Mouse (Mus musculus): ENCODE measurements around the gene Zfand3.

Zfand3 gene

GRCm38 (mm10) chr17:30051523-30052346 lies 47.2 kb downstream of the Zfand3 start:
- DNase-seq (ENCODE audit: low spot score in 2 of 2): no peak

- no peak for DNase-seq (ENCODE audit: low spot score in 2 of 2)
Measured at GRCm38 (mm10) chr17:30052347-30052742, 47.8 kb downstream of the Zfand3 start.

DNA sequence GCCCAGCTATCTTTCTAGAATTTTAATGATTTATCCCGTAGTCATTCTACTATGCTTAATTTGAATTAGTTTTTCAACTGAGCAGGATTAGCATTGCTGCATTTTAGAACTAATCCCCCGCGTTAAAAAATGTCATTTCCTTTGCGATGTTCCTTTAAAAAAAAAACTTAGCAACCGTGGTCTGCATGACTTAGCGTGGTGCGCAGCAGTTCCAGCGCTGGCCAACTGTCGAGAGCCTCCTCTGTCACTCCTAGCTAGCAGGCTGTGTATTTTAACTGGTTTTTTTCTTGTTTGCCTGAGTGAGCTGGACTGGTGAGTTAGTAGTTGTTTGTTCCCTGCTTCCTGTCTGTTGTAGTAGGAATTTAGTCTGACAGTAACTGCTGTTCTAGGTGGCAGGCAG lies 48.9 kb downstream of the Zfand3 start:
- DNase-seq (ENCODE audit: low spot score in 2 of 2): no peak

- DNase-seq (ENCODE audit: low spot score in 2 of 2): no peak
Measured at GRCm38 (mm10) chr17:30053871-30054270, 49.3 kb downstream of the Zfand3 start.

DNA sequence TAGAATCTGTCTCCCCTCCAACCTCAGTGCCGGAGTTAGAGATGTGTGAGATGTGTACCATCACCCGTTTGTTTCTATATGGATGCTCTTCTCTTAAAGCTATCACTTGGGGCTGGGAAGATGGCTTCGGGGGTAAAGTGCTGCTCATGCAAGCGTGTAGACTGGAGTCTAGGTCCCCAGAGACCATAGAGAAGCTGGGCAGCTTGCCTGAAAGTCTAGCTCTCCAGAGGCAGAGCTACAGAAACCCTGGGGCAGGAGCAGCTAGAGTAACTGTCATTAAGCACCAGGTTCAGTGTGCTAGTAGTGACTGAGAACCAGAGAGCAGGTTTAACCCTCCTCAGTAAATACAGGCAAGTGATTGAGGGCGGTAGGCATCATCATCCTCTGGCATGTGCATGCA lies 51.7 kb downstream of the Zfand3 start:
- DNase-seq (ENCODE audit: low spot score in 2 of 2): no peak

- no peak for DNase-seq (ENCODE audit: low spot score in 2 of 2)
Measured at GRCm38 (mm10) chr17:30058594-30058993, 54.1 kb downstream of the Zfand3 start.

DNA sequence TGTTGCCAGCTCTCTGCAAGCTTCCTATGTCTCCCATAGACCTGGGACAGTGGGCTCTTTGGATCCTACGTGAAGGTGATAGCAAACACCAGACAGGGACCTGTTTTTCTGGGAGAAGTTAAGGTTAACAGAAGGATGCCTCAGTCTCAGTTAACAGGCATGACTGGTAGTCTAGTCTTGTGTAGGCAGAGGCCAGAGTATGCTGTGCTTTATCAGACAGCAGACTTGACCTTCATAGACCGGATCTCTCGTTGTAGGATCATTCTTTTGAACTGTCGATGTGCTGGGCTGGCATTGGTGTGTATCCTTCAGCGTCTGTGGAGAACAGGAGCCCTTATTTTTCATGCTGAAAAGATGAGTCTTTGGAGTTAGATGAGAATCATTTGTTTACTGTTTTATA lies 54.5 kb downstream of the Zfand3 start:
- no peak for DNase-seq (ENCODE audit: low spot score in 2 of 2)

GRCm38 (mm10) chr17:30061100-30061837 lies 56.7 kb downstream of the Zfand3 start:
- DNase-seq (ENCODE audit: low spot score in 2 of 2): no peak

GRCm38 (mm10) chr17:30063849-30064248 lies 59.3 kb downstream of the Zfand3 start:
- no peak for DNase-seq (ENCODE audit: low spot score in 2 of 2)

GRCm38 (mm10) chr17:30064746-30065145 lies 60.2 kb downstream of the Zfand3 start:
- DNase-seq (ENCODE audit: low spot score in 2 of 2): no peak

DNA sequence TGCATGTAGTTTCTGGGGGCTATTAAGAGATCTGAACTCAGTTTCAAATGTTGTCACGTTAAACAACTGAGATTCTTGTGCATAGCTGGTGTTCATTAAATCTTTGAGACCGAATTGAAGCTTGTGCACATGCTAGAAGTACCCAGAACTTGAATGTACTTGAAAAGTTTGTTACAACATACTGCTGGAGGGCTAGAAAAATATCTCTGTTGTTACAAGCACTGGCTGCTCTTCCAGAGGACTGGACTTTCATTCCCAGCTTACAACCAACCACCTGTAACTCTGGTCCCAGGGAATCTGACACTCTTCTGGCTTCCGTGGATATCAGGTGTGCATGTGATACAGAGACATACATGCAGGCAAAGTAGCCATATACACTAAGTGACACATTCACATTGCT lies 65.2 kb downstream of the Zfand3 start:
- no peak for DNase-seq (ENCODE audit: low spot score in 2 of 2)

DNA sequence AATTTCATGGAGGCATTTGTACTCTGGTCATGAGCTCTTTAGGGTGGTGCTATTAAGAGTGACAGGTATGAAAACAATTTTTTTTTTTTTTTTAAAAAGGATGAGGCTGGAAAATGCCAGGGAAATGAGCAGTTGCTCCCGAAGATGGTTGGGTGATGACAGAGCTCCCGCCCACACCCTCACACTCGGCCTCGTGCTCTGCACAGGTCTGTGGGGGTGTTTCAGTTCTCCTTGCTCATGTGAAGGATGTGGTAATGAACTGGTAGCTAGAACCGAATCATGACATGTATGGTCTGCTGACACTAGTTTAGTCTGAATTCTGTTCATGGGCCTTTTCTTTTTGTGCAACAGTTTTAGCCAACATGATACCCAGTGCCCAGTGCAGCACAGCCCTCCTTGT lies 66.1 kb downstream of the Zfand3 start:
- no peak for DNase-seq (ENCODE audit: low spot score in 2 of 2)

DNA sequence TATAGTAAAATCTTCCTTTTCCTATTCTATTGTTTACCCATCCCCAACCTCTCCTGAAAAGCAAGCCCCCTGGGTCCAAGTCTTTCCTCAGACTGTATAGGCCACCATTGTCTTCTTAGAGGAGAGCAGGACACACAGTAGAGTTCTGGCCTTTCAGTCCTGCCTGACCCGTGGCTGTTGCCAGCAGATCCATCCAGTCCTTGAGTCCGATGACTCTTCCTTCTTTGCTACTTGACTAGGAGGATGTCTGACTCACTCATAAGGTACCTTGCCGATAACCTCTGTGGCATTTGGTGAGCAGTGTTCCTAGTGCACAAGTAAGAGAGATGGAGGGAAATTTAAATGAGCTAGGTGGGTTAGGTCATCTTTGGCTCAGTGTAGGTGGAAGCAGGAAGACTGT lies 68.1 kb downstream of the Zfand3 start:
- no peak for DNase-seq (ENCODE audit: low spot score in 2 of 2)

- no peak for DNase-seq (ENCODE audit: low spot score in 2 of 2)
Measured at GRCm38 (mm10) chr17:30075896-30076295, 71.4 kb downstream of the Zfand3 start.

DNA sequence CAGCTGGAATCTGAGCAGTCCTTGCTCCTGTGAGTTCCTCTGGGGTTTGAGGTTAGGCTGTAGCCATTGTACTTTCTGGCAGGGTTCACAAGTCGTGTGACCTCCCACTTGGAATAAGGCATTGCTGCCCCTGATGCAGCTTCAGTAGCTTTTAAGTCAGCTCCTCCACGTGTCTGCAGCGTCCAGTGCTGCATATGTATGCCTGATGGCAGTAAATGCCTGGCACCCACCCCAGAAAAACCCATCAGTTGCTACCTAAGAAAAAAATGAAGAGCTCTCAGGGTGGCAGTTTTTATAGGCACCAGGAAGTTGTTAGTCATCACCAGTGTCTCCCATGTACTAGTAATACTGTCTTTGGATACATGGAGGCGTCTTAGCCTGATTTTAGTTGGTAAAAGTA lies 79.5 kb downstream of the Zfand3 start:
- peak in 1 of 2 experiments; percentile 36 for DNase-seq (ENCODE audit: low spot score in 2 of 2)

GRCm38 (mm10) chr17:30086695-30087094 lies 82.2 kb downstream of the Zfand3 start:
- DNase-seq (ENCODE audit: low spot score in 2 of 2): no peak

DNA sequence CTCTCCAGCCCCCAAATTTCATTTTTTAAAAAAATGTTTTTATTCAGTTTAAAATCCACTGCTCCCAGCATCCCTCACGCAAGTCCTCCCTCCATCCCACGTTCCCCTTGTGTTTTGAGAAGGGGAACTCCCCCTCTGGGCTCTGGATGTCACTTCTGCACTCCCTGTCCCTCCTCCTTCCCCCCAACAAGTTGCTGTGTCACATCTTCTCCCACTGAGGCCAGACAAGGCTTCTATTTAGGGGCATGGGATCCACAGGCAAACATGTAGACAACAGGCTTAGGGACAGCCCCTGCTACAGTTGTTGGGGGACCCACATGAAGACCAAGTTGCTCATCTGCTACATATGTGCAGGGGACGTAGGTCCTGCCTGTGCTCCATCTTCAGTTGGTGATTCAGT lies 83.9 kb downstream of the Zfand3 start:
- DNase-seq (ENCODE audit: low spot score in 2 of 2): no peak

DNA sequence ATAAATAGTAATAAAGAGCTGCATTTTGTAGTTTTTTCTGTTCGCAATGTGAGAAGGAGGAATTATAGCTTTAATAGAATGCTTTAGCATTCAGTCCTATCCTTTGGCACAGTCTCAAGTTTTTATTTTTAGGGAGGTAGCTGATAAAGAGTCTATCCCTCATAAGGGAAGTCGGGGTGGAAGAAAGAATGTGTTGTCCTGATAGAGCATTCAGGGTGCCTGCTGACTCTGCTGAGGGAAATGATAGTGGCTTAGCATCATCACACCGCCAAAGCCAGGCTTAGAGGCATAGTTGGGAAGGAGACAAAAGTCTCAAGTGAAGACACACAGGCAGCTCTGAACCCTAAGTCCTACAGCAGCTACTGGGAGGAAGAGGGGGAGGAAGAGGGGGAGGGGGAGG lies 85.9 kb downstream of the Zfand3 start:
- DNase-seq (ENCODE audit: low spot score in 2 of 2): no peak

DNA sequence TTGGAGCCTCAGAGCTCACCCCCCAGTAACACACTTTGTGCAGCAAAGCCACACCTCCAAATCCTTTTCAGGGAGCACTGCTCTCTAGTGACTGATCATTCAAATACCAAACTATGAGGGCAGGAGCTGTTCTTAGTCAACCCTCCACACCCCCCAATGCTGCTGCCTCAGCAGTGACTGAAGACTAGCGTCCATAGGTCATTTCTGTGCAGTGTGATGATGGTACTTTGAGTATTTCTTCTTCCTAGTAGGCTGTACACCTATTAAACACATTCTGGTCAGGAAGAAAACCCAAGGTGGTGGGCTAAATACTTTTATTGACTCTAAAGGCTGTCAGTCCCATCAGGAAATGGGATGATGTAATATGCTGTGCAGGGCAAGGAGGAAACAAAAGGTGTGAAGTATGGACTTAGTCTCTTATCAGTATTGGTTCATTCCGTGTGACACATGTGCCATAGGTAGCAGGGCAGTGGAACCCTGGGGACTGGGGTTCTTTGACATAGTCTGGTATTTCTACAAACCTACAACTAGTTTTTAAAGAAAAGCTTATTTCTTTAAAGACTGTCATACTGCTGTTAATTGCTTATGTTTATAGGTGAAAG lies 88.7 kb downstream of the Zfand3 start:
- DNase-seq (ENCODE audit: low spot score in 2 of 2): no peak

GRCm38 (mm10) chr17:30097156-30097555 lies 92.6 kb downstream of the Zfand3 start:
- no peak for DNase-seq (ENCODE audit: low spot score in 2 of 2)

DNA sequence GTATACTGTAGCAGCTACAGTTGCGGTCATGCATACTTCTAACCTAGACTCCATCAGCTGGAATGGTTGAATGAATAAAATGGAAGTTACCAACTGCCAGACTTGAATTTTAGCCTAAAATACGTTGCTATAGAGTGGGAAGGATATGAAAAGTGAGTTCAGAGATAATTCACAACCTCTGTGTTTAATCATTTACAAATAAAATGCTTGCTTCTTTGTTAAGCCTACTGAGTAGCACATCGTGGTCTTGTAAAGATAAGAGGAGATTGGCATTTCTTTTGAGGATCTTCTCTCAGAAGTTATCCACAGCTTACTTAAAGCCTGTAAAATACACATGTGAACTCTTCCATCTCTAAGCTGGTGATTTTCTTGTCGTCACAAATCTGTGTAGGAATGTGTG lies 93.1 kb downstream of the Zfand3 start:
- no peak for DNase-seq (ENCODE audit: low spot score in 2 of 2)

GRCm38 (mm10) chr17:30099670-30100069 lies 95.1 kb downstream of the Zfand3 start:
- DNase-seq (ENCODE audit: low spot score in 2 of 2): no peak

DNA sequence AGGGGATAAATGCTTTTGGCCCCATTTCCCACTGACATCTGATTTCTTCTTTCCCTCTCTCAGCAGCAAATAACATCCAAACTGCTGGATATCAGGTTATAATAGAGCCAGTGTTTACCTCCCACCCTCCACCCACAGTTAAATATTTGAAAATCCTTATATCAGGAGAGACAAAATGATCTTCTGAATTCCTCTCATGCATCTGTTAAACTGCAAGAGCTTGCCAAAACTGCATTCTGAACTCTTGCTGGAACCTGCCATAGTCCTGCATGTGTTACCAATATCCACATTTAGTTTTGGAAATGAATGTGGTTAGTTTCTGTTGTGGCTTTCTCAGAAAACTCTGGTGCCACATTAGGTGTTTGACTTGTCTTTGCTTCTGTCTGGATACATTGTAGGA lies 97.3 kb downstream of the Zfand3 start:
- DNase-seq (ENCODE audit: low spot score in 2 of 2): no peak
